Mouse (Mus musculus) heart, adult 11 months (tissue): ENCODE data around the gene Ptprj.

Source experiments
- DNase-seq: peaks from one replicate; pipeline ENCODE4 v3.0.0; 2022

Gene Ptprj

GRCm38 (mm10) chr2:90580236-90581005, at the start of gene Ptprj:
Gene Ptprj, minus strand, starts transcription at chr2:90580647.
- DNase-seq = peak; percentile 99

GRCm38 (mm10) chr2:90629552-90629951, 49.1 kb upstream of the Ptprj start:
- no peak for DNase-seq

- DNase-seq = peak; percentile 51
Measured at GRCm38 (mm10) chr2:90628261-90628660, 47.8 kb upstream of the Ptprj start.

- peak; percentile 89 for DNase-seq
Measured at GRCm38 (mm10) chr2:90624920-90625319, 44.5 kb upstream of the Ptprj start.

- peak; percentile 84 for DNase-seq
Measured at GRCm38 (mm10) chr2:90624339-90624738, 43.9 kb upstream of the Ptprj start.

- DNase-seq = peak; percentile 52
Measured at GRCm38 (mm10) chr2:90620815-90621214, 40.4 kb upstream of the Ptprj start.

GRCm38 (mm10) chr2:90619648-90620047, 39.2 kb upstream of the Ptprj start:
- DNase-seq = no peak

- peak; percentile 85 for DNase-seq
Measured at GRCm38 (mm10) chr2:90614651-90615171, 34.3 kb upstream of the Ptprj start.

GRCm38 (mm10) chr2:90613591-90613990, 33.1 kb upstream of the Ptprj start:
- peak; percentile 18 for DNase-seq

GRCm38 (mm10) chr2:90613006-90613405, 32.6 kb upstream of the Ptprj start:
- DNase-seq = peak; percentile 86

- peak; percentile 99 for DNase-seq
Measured at GRCm38 (mm10) chr2:90611959-90612571, 31.6 kb upstream of the Ptprj start.

- DNase-seq = no peak
Measured at GRCm38 (mm10) chr2:90601056-90601455, 20.6 kb upstream of the Ptprj start.

- DNase-seq = peak; percentile 53
Measured at GRCm38 (mm10) chr2:90588141-90588540, 7.7 kb upstream of the Ptprj start.

- DNase-seq = peak; percentile 65
Measured at GRCm38 (mm10) chr2:90584506-90584905, 4.1 kb upstream of the Ptprj start.

GRCm38 (mm10) chr2:90583628-90584131, 3.2 kb upstream of the Ptprj start:
- peak; percentile 89 for DNase-seq

GRCm38 (mm10) chr2:90582814-90583213, 2.4 kb upstream of the Ptprj start:
- peak; percentile 79 for DNase-seq

- DNase-seq = peak; percentile 54
Measured at GRCm38 (mm10) chr2:90582311-90582710, 1.9 kb upstream of the Ptprj start.

GRCm38 (mm10) chr2:90581796-90582125, 1.3 kb upstream of the Ptprj start:
- DNase-seq = peak; percentile 73

- DNase-seq = no peak
Measured at GRCm38 (mm10) chr2:90581006-90581795, 754 bp upstream of the Ptprj start.

GRCm38 (mm10) chr2:90579728-90580235, 665 bp downstream of the Ptprj start:
- DNase-seq = peak; percentile 96

- peak; percentile 96 for DNase-seq
Measured at GRCm38 (mm10) chr2:90579038-90579727, 1.3 kb downstream of the Ptprj start.
